Mouse (Mus musculus) cerebellum, adult 2 months (tissue): ENCODE data around the gene Cmtm2a.
"Not testable (repeated sequence)": the region's sequence is repeated elsewhere in the genome, so short reads cannot be mapped to it uniquely, and the experiment has no call there.

Source experiments
- CTCF ChIP-seq: fragments of 200-500 bp; IDR thresholded peaks from 2 replicates; pipeline ENCODE4 v1.5.1; 2011; ENCODE audit warnings: low read depth, mild to moderate bottlenecking, control low read depth, low read length, moderate library complexity, borderline replicate concordance; ENCODE audit not compliant: insufficient read depth
- POLR2A ChIP-seq: fragments of 200-500 bp; IDR thresholded peaks from 2 replicates; pipeline ENCODE4 v1.6.1; 2011; ENCODE audit warnings: low read length, control low read depth, borderline replicate concordance; ENCODE audit not compliant: insufficient read depth

- TF ChIP-seq CTCF, POLR2A: not testable (repeated sequence)
Measured at GRCm38 (mm10) chr8:104309441-104310155, 16.6 kb upstream of the Cmtm2a start, which contains the start of the genes Gm45711 and Cmtm1.
